Mouse (Mus musculus) central nervous system, embryonic 14 days (tissue): ENCODE data around the gene Hist1h4d. TPM values are rescaled to one million over a fixed set of nuclear protein-coding genes. Genes with fewer than 3 reads are reported as not detected.

Experiments used
- polyA plus RNA-seq: library from polyadenylated mRNA; depleted of rRNA; stranded (reverse); fragments of >200 nt; gene quantifications from 2 replicates; pipeline ENCODE4 v1.2.3, GENCODE M21; 2012; rRNA removed

Hist1h4d gene
- polyA plus RNA-seq: 6.8 and 9.8 TPM in 2 replicates

GRCm38 (mm10) chr13:23581408-23582218, at the start of gene Hist1h4d:
Gene Hist1h4d (plus strand): TSS chr13:23581598.

GRCm38 (mm10) chr13:23533560-23534367, 47.6 kb upstream of the Hist1h4d start, which contains the start of gene Hist1h2af:
Gene Hist1h2af (plus strand): TSS chr13:23533906.

GRCm38 (mm10) chr13:23535137-23536075, 46.0 kb upstream of the Hist1h4d start, which contains the start of gene Hist1h3g:
Gene Hist1h3g (plus strand): TSS chr13:23535422.

GRCm38 (mm10) chr13:23542999-23543607, 38.3 kb upstream of the Hist1h4d start, which contains the start of gene Hist1h2bh:
Gene Hist1h2bh (minus strand): TSS chr13:23543392.

GRCm38 (mm10) chr13:23543965-23544786, 37.2 kb upstream of the Hist1h4d start, which contains the start of gene Hist1h3f:
Gene Hist1h3f (plus strand): TSS chr13:23544052.

GRCm38 (mm10) chr13:23551146-23551834, 30.1 kb upstream of the Hist1h4d start, which contains the start of gene Hist1h4f:
Gene Hist1h4f (minus strand): TSS chr13:23551648.

GRCm38 (mm10) chr13:23552962-23553361, 28.4 kb upstream of the Hist1h4d start, which contains the start of gene Hist1h1d:
Gene Hist1h1d (plus strand): TSS chr13:23553262.

GRCm38 (mm10) chr13:23561883-23562659, 19.3 kb upstream of the Hist1h4d start, which contains the start of gene Hist1h3e:
Gene Hist1h3e (minus strand): TSS chr13:23562369.

GRCm38 (mm10) chr13:23571022-23571503, 10.3 kb upstream of the Hist1h4d start, which contains the start of the genes Hist1h2ae and Hist1h2bg:
Gene Hist1h2ae (minus strand): TSS chr13:23571220.
Gene Hist1h2bg (plus strand): TSS chr13:23571396.

GRCm38 (mm10) chr13:23573898-23574524, 7.4 kb upstream of the Hist1h4d start, which contains the start of the genes Hist1h2bf and Hist1h2ad:
Gene Hist1h2bf (minus strand): TSS chr13:23574196.
Gene Hist1h2ad (plus strand): TSS chr13:23574381.

GRCm38 (mm10) chr13:23575271-23575851, 6.0 kb upstream of the Hist1h4d start, which contains the start of gene Hist1h3d:
Gene Hist1h3d (plus strand): TSS chr13:23575763.

GRCm38 (mm10) chr13:23620733-23621531, 39.5 kb downstream of the Hist1h4d start, which contains the start of gene Hist1h2be:
Gene Hist1h2be (minus strand): TSS chr13:23621124.

GRCm38 (mm10) chr13:23622175-23622671, 40.8 kb downstream of the Hist1h4d start, which contains the start of gene Hist1h1e:
Gene Hist1h1e (minus strand): TSS chr13:23622558.

